Mouse (Mus musculus) small intestine, adult 2 months (tissue): Measurements from ENCODE around the gene Prkag2.

Experiments used
- CTCF ChIP-seq: fragments of 200-500 bp; IDR thresholded peaks from 2 replicates; pipeline ENCODE4 v1.5.1; 2012; ENCODE audit warnings: low read depth, mild to moderate bottlenecking, control low read depth, inconsistent platforms, low read length, moderate library complexity, mixed read lengths; ENCODE audit not compliant: insufficient replicate concordance, insufficient read length; ENCODE audit errors: extremely low read depth
- POLR2A ChIP-seq: fragments of 200-500 bp; IDR thresholded peaks from 2 replicates; pipeline ENCODE4 v1.6.1; 2012; ENCODE audit warnings: low read depth, mild to moderate bottlenecking, control low read depth, inconsistent platforms, low read length, moderate library complexity

DNA sequence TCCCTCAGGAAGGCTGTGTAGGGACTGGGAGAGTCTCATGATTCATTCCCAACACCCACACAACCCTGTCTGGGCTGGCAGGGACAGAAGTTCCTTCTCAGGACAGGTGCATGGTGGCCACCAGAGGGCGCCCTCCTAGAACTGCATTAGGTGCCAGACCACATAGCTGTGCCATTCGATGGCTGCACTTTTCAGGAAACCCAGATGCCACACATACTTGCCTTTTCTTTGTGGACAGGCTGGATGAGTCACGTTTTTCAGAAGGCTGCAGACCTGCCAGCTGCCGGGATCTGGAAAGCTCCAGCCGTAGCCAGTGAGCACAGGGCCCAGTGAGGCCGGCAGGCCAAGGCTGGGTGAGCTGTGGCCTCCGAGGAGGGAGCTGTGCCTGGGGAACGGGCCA is 93.6 kb downstream of the Prkag2 start:
- peak; percentile 96 for TF ChIP-seq CTCF
- TF ChIP-seq POLR2A = no peak
